Mouse (Mus musculus): ENCODE measurements around the gene Kdm2b. TPM values are rescaled to one million over a fixed set of nuclear protein-coding genes. Genes with fewer than 3 reads are reported as not detected.

The Kdm2b gene
- polyA plus RNA-seq, 1 experiment from 2014 or later = 91.7 TPM

Other genes with a start within 250 kb of the Kdm2b start
- gene Camkk2, start 210.4 kb downstream of the Kdm2b start, polyA plus RNA-seq (2015; fragmentation: Nextera tagmentation; extraction: Ambion mirVana) = 55.4 and 57.5 TPM in 2 replicates
- gene Anapc5, start 168.5 kb downstream of the Kdm2b start, polyA plus RNA-seq (2015; fragmentation: Nextera tagmentation; extraction: Ambion mirVana) = 457 and 480 TPM in 2 replicates
- gene Rnf34, start 139.8 kb downstream of the Kdm2b start, polyA plus RNA-seq (2015; fragmentation: Nextera tagmentation; extraction: Ambion mirVana) = 45.0 and 57.1 TPM in 2 replicates
- 12.9 and 13.1 TPM in 2 replicates for gene Orai1, start 25.3 kb upstream of the Kdm2b start, polyA plus RNA-seq (2015; fragmentation: Nextera tagmentation; extraction: Ambion mirVana)
- 0.67 and 1.0 TPM in 2 replicates for gene Morn3, start 57.2 kb upstream of the Kdm2b start, polyA plus RNA-seq (2015; fragmentation: Nextera tagmentation; extraction: Ambion mirVana)
- 18.2 and 20.5 TPM in 2 replicates for gene Tmem120b, start 78.6 kb upstream of the Kdm2b start, polyA plus RNA-seq (2015; fragmentation: Nextera tagmentation; extraction: Ambion mirVana)
- gene Rhof, start 142.9 kb upstream of the Kdm2b start, polyA plus RNA-seq (2015; fragmentation: Nextera tagmentation; extraction: Ambion mirVana) = 4.2 and 4.4 TPM in 2 replicates
- 11.5 and 13.1 TPM in 2 replicates for gene Setd1b, start 152.4 kb upstream of the Kdm2b start, polyA plus RNA-seq (2015; fragmentation: Nextera tagmentation; extraction: Ambion mirVana)
- gene Psmd9, start 179.6 kb upstream of the Kdm2b start, polyA plus RNA-seq (2015; fragmentation: Nextera tagmentation; extraction: Ambion mirVana) = 66.9 and 67.9 TPM in 2 replicates
- gene Hpd, start 192.9 kb upstream of the Kdm2b start, polyA plus RNA-seq (2015; fragmentation: Nextera tagmentation; extraction: Ambion mirVana) = not detected in 2 replicates